Mouse (Mus musculus) adrenal gland, postnatal 4 days (tissue): ENCODE results near the gene Nfia. TPM values are rescaled to one million over a fixed set of nuclear protein-coding genes. Genes with fewer than 3 reads are reported as not detected.

Experiments used
- DNase-seq, 2 experiments: peaks; one replicate each; pipeline ENCODE4 v3.0.0; 2021 to 2022; ENCODE audit warnings: low spot score in 2 of 2, mixed read lengths in 2 of 2
- total RNA-seq, 2 experiments: library from RNA; stranded (reverse); gene quantifications; 2 replicates each; pipeline ENCODE4 v1.2.3; 2021

Nfia gene
- total RNA-seq, 2 experiments from 2014 or later: 208 to 223 TPM

GRCm38 (mm10) chr4:98115401-98115800 is 342.9 kb downstream of the Nfia start:
- no peak for DNase-seq

- DNase-seq: no peak
Measured at GRCm38 (mm10) chr4:98116046-98116445, 343.5 kb downstream of the Nfia start.

- no peak for DNase-seq
Measured at GRCm38 (mm10) chr4:98118126-98118525, 345.6 kb downstream of the Nfia start.

GRCm38 (mm10) chr4:98118761-98119675 is 346.5 kb downstream of the Nfia start:
- DNase-seq: no peak

GRCm38 (mm10) chr4:98119949-98120531 is 347.5 kb downstream of the Nfia start:
- no peak for DNase-seq

- no peak for DNase-seq
Measured at GRCm38 (mm10) chr4:98120706-98121340, 348.3 kb downstream of the Nfia start.

- DNase-seq: no peak
Measured at GRCm38 (mm10) chr4:98126003-98126677, 353.6 kb downstream of the Nfia start.

GRCm38 (mm10) chr4:98130798-98131197 is 358.3 kb downstream of the Nfia start:
- DNase-seq: no peak

- no peak for DNase-seq
Measured at GRCm38 (mm10) chr4:98134027-98134426, 361.5 kb downstream of the Nfia start.

GRCm38 (mm10) chr4:98136072-98136471 is 363.5 kb downstream of the Nfia start:
- no peak for DNase-seq

GRCm38 (mm10) chr4:98142879-98143436 is 370.4 kb downstream of the Nfia start:
- DNase-seq: no peak

- no peak for DNase-seq
Measured at GRCm38 (mm10) chr4:98150576-98150975, 378.0 kb downstream of the Nfia start.

GRCm38 (mm10) chr4:98157921-98158320 is 385.4 kb downstream of the Nfia start:
- DNase-seq: no peak

- no peak for DNase-seq
Measured at GRCm38 (mm10) chr4:98166379-98166778, 393.8 kb downstream of the Nfia start.

Other genes with a start within 250 kb of the Nfia start
- 1 to 10 TPM; 1.2 to 1.4 TPM for gene E130114P18Rik, start 5.3 kb downstream of the Nfia start, total RNA-seq